Mouse (Mus musculus): ENCODE measurements around the gene Rasa1. TPM values are rescaled to one million over a fixed set of nuclear protein-coding genes. Genes with fewer than 3 reads are reported as not detected.

Gene Rasa1
- polyA plus RNA-seq (2015; fragmentation: Nextera tagmentation; extraction: Ambion mirVana) = 36.6 and 45.5 TPM in 2 replicates

GRCm38 (mm10) chr13:85288843-85289713 is at the start of gene Rasa1:
Rasa1 (minus strand) TSS chr13:85289130.
- under 1% methylated on average over 84 of the region's 97 CpGs for WGBS
- no peaks in the 10 kb centered on the region for H3K36me3 ChIP-seq (ENCODE audit: insufficient read depth, low read length)
- H3K27ac ChIP-seq (ENCODE audit: low read length) = peak within 1 kb of the TSS; percentile 100
- peak within 1 kb of the TSS; percentile 61 for H3K4me3 ChIP-seq (ENCODE audit: low read length)
- peaks cover 4% of the 10 kb centered on the region; the same call in 1 of the 2 replicates for H3K4me1 ChIP-seq (ENCODE audit: insufficient read depth, low read length)
- H3K9me3 ChIP-seq (ENCODE audit: low read length) = no peaks in the 10 kb centered on the region
- no peaks in the 10 kb centered on the region for H3K27me3 ChIP-seq (ENCODE audit: insufficient read depth, low read length)
- peak within 1 kb of the TSS; percentile 93 for H3K9ac ChIP-seq (replicated peaks; ENCODE audit: low read length)
- peak; percentile 99 for ATAC-seq (ENCODE audit: low FRiP score, low TSS enrichment)
- H3K4me2 ChIP-seq (replicated peaks; ENCODE audit: low read depth, low read length) = peak within 1 kb of the TSS; percentile 60

- 71% methylated on average over 2 of the region's 2 CpGs for WGBS
- H3K4me2 ChIP-seq (replicated peaks; ENCODE audit: low read depth, low read length) = no peak overlapping the region
- no peak for ATAC-seq (ENCODE audit: low FRiP score, low TSS enrichment)
- no peak overlapping the region for H3K9ac ChIP-seq (replicated peaks; ENCODE audit: low read length)
- no peak overlapping the region for H3K27ac ChIP-seq (ENCODE audit: low read length)
- no peaks in the 10 kb centered on the region for H3K27me3 ChIP-seq (ENCODE audit: insufficient read depth, low read length)
- no peaks in the 10 kb centered on the region for H3K9me3 ChIP-seq (ENCODE audit: low read length)
- H3K4me1 ChIP-seq (ENCODE audit: insufficient read depth, low read length) = no peaks in the 10 kb centered on the region
- no peak overlapping the region for H3K4me3 ChIP-seq (ENCODE audit: low read length)
- no peaks in the 10 kb centered on the region for H3K36me3 ChIP-seq (ENCODE audit: insufficient read depth, low read length)
These were observed 22.6 kb upstream of the Rasa1 start for GRCm38 (mm10) chr13:85311547-85311946.

GRCm38 (mm10) chr13:85310968-85311367 is 22.0 kb upstream of the Rasa1 start:
- no peak overlapping the region for H3K9ac ChIP-seq (replicated peaks; ENCODE audit: low read length)
- ATAC-seq (ENCODE audit: low FRiP score, low TSS enrichment) = no peak
- no peaks in the 10 kb centered on the region for H3K27me3 ChIP-seq (ENCODE audit: insufficient read depth, low read length)
- no peak overlapping the region for H3K4me3 ChIP-seq (ENCODE audit: low read length)
- H3K27ac ChIP-seq (ENCODE audit: low read length) = no peak overlapping the region
- H3K4me1 ChIP-seq (ENCODE audit: insufficient read depth, low read length) = no peaks in the 10 kb centered on the region
- H3K9me3 ChIP-seq (ENCODE audit: low read length) = no peaks in the 10 kb centered on the region
- WGBS = 44% methylated on average over 5 of the region's 5 CpGs
- H3K36me3 ChIP-seq (ENCODE audit: insufficient read depth, low read length) = no peaks in the 10 kb centered on the region
- no peak overlapping the region for H3K4me2 ChIP-seq (replicated peaks; ENCODE audit: low read depth, low read length)

GRCm38 (mm10) chr13:85310483-85310882 is 21.6 kb upstream of the Rasa1 start:
- no peak overlapping the region for H3K4me2 ChIP-seq (replicated peaks; ENCODE audit: low read depth, low read length)
- no peak for ATAC-seq (ENCODE audit: low FRiP score, low TSS enrichment)
- H3K27me3 ChIP-seq (ENCODE audit: insufficient read depth, low read length) = no peaks in the 10 kb centered on the region
- no peaks in the 10 kb centered on the region for H3K36me3 ChIP-seq (ENCODE audit: insufficient read depth, low read length)
- H3K27ac ChIP-seq (ENCODE audit: low read length) = no peak overlapping the region
- H3K9me3 ChIP-seq (ENCODE audit: low read length) = no peaks in the 10 kb centered on the region
- no peak overlapping the region for H3K9ac ChIP-seq (replicated peaks; ENCODE audit: low read length)
- WGBS = 92% methylated on average over 2 of the region's 2 CpGs
- H3K4me1 ChIP-seq (ENCODE audit: insufficient read depth, low read length) = no peaks in the 10 kb centered on the region
- no peak overlapping the region for H3K4me3 ChIP-seq (ENCODE audit: low read length)

GRCm38 (mm10) chr13:85306039-85306438 is 17.1 kb upstream of the Rasa1 start:
- no peaks in the 10 kb centered on the region for H3K27me3 ChIP-seq (ENCODE audit: insufficient read depth, low read length)
- no peaks in the 10 kb centered on the region for H3K9me3 ChIP-seq (ENCODE audit: low read length)
- no peaks in the 10 kb centered on the region for H3K4me1 ChIP-seq (ENCODE audit: insufficient read depth, low read length)
- H3K27ac ChIP-seq (ENCODE audit: low read length) = no peak overlapping the region
- H3K9ac ChIP-seq (replicated peaks; ENCODE audit: low read length) = no peak overlapping the region
- no peak for ATAC-seq (ENCODE audit: low FRiP score, low TSS enrichment)
- no peak overlapping the region for H3K4me2 ChIP-seq (replicated peaks; ENCODE audit: low read depth, low read length)
- H3K36me3 ChIP-seq (ENCODE audit: insufficient read depth, low read length) = no peaks in the 10 kb centered on the region
- no peak overlapping the region for H3K4me3 ChIP-seq (ENCODE audit: low read length)

- Histone ChIP-seq H3K36me3 (ENCODE audit: insufficient read depth, low read length) (no peaks in the 10 kb centered on the region), H3K9me3 (ENCODE audit: low read length) (no peaks in the 10 kb centered on the region), H3K4me2 (replicated peaks; ENCODE audit: low read depth, low read length) (no peak overlapping the region; the same call in 1 of the 2 replicates), H3K4me3 (ENCODE audit: low read length) (no peak overlapping the region), H3K4me1 (ENCODE audit: insufficient read depth, low read length) (peaks cover 4% of the 10 kb centered on the region; the same call in 1 of the 2 replicates), H3K27ac (ENCODE audit: low read length) (no peak overlapping the region), H3K27me3 (ENCODE audit: insufficient read depth, low read length) (no peaks in the 10 kb centered on the region), H3K9ac (replicated peaks; ENCODE audit: low read length) (no peak overlapping the region)
- ATAC-seq (ENCODE audit: low FRiP score, low TSS enrichment) = no peak
- 70% methylated on average over 1 of the region's 1 CpGs for WGBS
These were observed 1.7 kb upstream of the Rasa1 start for GRCm38 (mm10) chr13:85290651-85291050.

GRCm38 (mm10) chr13:85288574-85288842 is 422 bp downstream of the Rasa1 start:
- 0% methylated on average over 32 of the region's 35 CpGs for WGBS
- H3K4me3 ChIP-seq (ENCODE audit: low read length) = peak overlapping the region; percentile 61
- H3K9ac ChIP-seq (replicated peaks; ENCODE audit: low read length) = peak overlapping the region; percentile 93
- H3K36me3 ChIP-seq (ENCODE audit: insufficient read depth, low read length) = no peaks in the 10 kb centered on the region
- H3K27me3 ChIP-seq (ENCODE audit: insufficient read depth, low read length) = no peaks in the 10 kb centered on the region
- H3K9me3 ChIP-seq (ENCODE audit: low read length) = no peaks in the 10 kb centered on the region
- ATAC-seq (ENCODE audit: low FRiP score, low TSS enrichment) = peak; percentile 19
- peaks cover 4% of the 10 kb centered on the region; the same call in 1 of the 2 replicates for H3K4me1 ChIP-seq (ENCODE audit: insufficient read depth, low read length)
- peak overlapping the region; percentile 100 for H3K27ac ChIP-seq (ENCODE audit: low read length)
- H3K4me2 ChIP-seq (replicated peaks; ENCODE audit: low read depth, low read length) = peak overlapping the region; percentile 60

- H3K4me2 ChIP-seq (replicated peaks; ENCODE audit: low read depth, low read length) = peak overlapping the region; percentile 60
- no peaks in the 10 kb centered on the region for H3K9me3 ChIP-seq (ENCODE audit: low read length)
- peak overlapping the region; percentile 61 for H3K4me3 ChIP-seq (ENCODE audit: low read length)
- peak overlapping the region; percentile 100 for H3K27ac ChIP-seq (ENCODE audit: low read length)
- H3K36me3 ChIP-seq (ENCODE audit: insufficient read depth, low read length) = no peaks in the 10 kb centered on the region
- peaks cover 4% of the 10 kb centered on the region; the same call in 1 of the 2 replicates for H3K4me1 ChIP-seq (ENCODE audit: insufficient read depth, low read length)
- H3K9ac ChIP-seq (replicated peaks; ENCODE audit: low read length) = peak overlapping the region; percentile 93
- WGBS = under 1% methylated on average over 25 of the region's 25 CpGs
- H3K27me3 ChIP-seq (ENCODE audit: insufficient read depth, low read length) = no peaks in the 10 kb centered on the region
- ATAC-seq (ENCODE audit: low FRiP score, low TSS enrichment) = no peak
These were observed 905 bp downstream of the Rasa1 start for GRCm38 (mm10) chr13:85287876-85288573.

- peaks cover 4% of the 10 kb centered on the region; the same call in 1 of the 2 replicates for H3K4me1 ChIP-seq (ENCODE audit: insufficient read depth, low read length)
- ATAC-seq (ENCODE audit: low FRiP score, low TSS enrichment) = no peak
- H3K4me3 ChIP-seq (ENCODE audit: low read length) = no peak overlapping the region
- no peaks in the 10 kb centered on the region for H3K27me3 ChIP-seq (ENCODE audit: insufficient read depth, low read length)
- H3K36me3 ChIP-seq (ENCODE audit: insufficient read depth, low read length) = no peaks in the 10 kb centered on the region
- no peak overlapping the region for H3K27ac ChIP-seq (ENCODE audit: low read length)
- no peaks in the 10 kb centered on the region for H3K9me3 ChIP-seq (ENCODE audit: low read length)
- H3K9ac ChIP-seq (replicated peaks; ENCODE audit: low read length) = no peak overlapping the region
- H3K4me2 ChIP-seq (replicated peaks; ENCODE audit: low read depth, low read length) = no peak overlapping the region
These were observed 6.3 kb downstream of the Rasa1 start for GRCm38 (mm10) chr13:85282626-85283025.

- ATAC-seq (ENCODE audit: low FRiP score, low TSS enrichment) = no peak
- H3K9me3 ChIP-seq (ENCODE audit: low read length) = no peaks in the 10 kb centered on the region
- no peak overlapping the region for H3K4me3 ChIP-seq (ENCODE audit: low read length)
- no peak overlapping the region for H3K27ac ChIP-seq (ENCODE audit: low read length)
- H3K36me3 ChIP-seq (ENCODE audit: insufficient read depth, low read length) = no peaks in the 10 kb centered on the region
- H3K27me3 ChIP-seq (ENCODE audit: insufficient read depth, low read length) = no peaks in the 10 kb centered on the region
- H3K9ac ChIP-seq (replicated peaks; ENCODE audit: low read length) = no peak overlapping the region
- H3K4me2 ChIP-seq (replicated peaks; ENCODE audit: low read depth, low read length) = no peak overlapping the region
- no peaks in the 10 kb centered on the region for H3K4me1 ChIP-seq (ENCODE audit: insufficient read depth, low read length)
These were observed 10.0 kb downstream of the Rasa1 start for GRCm38 (mm10) chr13:85278951-85279350.

Data from kidney, embryonic 16.5 days (tissue).